Mouse (Mus musculus) 416B (cell line): Measurements from ENCODE around the gene Armc8.
"Not testable (repeated sequence)": the region's sequence is repeated elsewhere in the genome, so short reads cannot be mapped to it uniquely, and the experiment has no call there.

Experiments
- DNase-seq: peaks from one replicate; pipeline ENCODE4 v3.0.0; 2011; ENCODE audit warnings: low read depth

The Armc8 gene

DNA sequence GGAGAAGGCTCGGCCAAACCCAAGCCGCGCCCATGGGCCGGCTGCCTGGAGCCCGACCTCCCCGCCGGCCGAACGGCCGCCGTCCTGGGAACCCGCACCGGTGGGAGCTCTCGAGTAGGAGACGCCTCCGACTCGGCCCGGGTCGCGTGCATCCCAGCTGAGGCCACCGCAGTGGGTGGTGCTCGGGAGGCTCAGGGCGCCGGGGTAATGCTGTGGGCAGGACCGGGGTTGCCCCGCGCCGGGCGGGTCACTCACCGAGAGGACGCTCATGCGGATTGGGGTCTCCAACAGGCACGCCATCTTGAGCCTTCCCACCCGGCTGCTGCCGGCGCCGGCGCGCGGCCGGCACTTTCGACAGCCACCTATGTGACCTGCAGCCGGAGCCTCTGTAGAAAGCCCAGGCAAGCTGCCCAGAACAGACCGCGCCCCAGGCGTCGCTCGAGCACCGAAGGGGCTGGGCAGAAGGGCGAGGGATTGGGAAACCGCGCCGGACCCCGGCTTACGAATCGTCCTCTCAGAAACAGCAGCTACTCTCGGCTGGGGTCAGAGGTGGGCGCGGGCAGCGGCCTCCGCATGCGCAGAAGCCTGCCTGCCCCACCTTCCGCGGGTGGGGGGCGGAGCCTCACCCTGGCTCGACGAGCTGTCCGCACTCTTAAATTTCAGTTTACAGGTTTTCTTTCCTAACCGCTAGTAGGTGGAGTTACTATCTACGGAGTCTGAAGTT, at the start of gene Armc8:
Gene Armc8, minus strand, starts transcription at position 553 of the 724 bp plus-strand sequence.
- DNase-seq = peak; percentile 95

DNA sequence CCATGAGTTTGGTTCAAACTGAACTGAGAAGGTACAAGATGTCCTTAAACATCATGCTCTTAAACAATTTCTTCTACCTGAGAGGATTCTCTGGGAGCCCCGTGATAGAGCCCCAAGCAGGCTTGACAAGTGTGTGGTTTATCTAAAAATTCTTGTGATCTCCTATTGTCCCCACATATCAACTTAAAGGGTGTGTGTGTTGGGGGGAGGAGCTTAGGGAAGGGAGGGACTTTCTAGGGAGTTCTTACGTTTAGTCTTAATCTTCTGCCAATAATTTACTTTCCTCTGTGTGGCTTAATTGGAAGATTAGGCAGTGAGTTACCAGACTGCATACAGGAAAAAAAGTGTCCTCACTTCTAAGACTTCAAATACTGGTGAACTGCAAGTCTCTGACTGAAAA, 43.5 kb upstream of the Armc8 start, which contains the start of gene A4gnt:
Gene A4gnt, plus strand, starts transcription at position 301 of the 400 bp plus-strand sequence.
- no peak for DNase-seq

DNA sequence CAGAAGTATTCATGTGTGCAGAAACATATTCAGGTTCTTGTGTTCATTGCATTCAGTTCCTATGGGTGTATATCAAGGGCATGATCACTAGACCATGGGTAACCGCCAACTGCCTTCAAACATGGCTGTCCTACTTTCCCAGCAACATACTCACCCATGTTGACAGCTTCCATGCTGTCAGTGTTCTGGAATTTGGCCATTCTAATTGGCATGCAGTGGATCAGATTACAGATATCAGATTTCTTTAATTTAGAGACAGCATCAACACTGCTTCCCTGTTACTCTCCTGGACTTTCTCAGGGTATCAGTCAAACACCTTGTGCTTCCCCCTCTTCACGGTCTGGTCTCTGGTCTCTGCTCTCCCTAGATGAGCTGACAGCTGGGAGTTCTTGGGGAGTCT, 34.9 kb upstream of the Armc8 start:
- no peak for DNase-seq

DNA sequence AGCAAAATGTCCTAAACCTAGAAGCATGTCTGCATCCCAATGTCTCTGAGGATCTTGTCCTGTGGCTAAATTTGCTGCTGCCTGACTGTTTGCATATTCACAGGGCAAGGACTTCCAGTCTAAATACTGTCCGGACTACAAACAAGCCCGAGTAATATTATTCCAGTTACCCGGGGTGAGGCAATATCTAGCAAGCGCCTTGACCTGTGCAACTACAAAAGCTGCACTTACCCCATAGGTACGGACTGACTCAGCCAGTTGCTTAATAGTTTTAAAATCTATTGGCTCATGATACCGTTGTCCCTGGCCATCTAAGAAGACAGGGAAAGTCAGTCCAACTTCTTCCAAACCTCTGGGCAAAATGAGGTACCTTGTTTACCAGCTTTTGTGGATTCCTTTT, 30.4 kb upstream of the Armc8 start:
- not testable (repeated sequence) for DNase-seq

DNA sequence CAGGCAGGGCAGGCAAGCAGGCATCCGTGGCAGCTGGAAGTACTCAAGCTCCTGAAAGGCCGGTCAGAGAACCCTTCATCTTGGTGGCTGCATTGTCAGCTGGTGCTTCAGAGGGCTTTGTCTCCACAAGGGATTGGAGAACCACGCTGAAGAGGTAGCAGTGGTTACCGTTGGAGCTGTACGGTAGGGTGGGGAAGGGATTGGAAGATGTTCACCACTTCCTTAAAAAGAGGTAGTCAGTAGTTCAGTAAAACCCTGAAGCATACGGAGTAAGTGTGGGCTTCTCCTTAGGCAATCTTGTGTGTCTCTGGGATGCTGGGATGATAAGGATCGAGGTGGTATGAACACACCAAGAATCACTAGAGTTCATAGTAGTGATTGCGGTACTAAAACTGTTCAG, 22.4 kb upstream of the Armc8 start:
- no peak for DNase-seq

DNA sequence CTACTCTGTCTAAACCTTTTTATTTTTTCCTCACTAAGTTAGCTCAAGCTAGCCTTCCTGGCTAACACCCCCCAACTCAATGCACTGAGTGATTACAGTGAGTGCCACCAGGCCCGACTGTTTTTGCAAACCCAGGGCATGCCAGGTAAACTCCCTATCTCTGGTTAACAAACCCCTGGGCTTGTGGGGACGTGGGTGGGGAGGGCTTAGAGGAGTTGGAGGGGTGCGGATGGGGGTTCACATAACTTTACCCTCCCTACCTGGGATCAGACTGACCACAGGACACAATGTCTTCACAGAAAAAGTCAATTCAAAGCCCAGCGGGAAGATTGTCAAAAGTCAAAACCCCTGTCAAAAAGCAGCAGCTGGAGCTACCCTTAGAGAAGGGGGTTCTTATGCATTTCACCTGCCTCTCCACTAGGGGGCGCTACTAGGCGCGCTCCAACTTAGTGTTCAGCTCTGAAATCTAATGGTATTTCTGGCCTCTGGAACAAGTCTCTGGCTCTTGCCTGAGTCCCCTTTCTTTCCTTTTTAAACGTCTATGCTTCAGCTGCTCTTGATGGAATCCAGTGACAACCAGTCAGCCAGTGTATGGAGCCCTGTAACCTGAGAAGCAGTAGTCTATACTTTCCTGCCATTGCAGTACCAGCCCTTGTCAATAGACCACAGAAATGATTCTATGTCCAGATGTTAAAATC, 19.0 kb upstream of the Armc8 start:
- peak; percentile 55 for DNase-seq

DNA sequence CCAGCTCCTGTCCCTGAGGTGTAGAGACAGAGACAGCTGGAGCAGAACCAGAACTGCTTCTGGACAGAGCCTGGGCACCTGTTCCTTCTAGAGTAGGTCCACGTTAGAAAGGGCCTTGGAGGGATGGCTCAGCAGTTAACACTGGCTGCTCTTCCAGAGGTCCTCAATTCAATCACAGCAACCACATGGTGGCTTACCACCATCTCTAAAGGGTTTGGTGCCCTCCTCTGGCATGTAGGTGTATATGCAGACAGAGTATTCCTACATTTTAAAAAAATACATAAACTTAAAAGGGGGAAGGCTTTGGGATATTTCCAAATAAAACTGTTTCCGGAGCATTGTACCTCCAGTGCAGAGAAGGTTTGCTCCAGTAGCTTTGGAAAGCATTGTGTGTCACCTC, 12.0 kb upstream of the Armc8 start:
- peak; percentile 80 for DNase-seq

DNA sequence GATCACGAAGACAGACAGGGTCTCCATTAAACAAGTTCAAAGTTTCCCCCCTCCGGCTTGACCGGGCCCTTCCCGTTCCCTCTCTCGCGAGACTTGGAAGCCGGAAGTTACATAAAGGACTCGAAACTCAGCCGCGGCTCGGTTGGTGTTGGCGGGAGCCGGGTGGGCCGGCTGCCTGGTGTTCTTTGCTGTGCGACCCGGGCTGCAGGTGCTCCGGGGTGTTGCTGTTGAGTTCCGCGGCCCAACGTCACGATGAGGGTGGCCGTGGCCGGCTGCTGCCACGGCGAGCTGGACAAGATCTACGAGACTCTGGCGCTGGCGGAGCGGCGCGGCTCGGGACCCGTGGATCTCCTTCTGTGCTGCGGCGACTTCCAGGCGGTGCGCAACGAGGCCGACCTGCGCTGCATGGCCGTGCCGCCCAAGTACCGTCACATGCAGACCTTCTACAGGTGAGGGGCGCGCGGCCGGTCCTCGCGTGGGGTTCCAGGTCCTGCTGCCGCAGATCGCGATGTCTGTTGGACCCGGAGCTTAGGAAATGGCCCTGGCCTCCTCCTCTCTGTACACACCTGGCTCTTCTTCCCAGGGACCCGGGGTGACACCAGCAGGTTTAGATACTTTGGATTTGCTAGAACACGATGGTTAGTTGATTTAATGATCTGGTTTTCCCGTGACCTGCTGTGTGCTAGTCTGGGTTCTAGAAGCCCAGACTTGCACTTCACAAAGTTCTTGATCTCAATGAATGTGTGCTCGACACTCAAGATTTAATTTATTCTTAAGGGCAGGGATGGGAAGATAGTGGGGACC, 7.2 kb upstream of the Armc8 start, which contains the start of gene Dbr1:
Gene Dbr1, plus strand, starts transcription at position 123 of the 804 bp plus-strand sequence.
- peak; percentile 94 for DNase-seq

DNA sequence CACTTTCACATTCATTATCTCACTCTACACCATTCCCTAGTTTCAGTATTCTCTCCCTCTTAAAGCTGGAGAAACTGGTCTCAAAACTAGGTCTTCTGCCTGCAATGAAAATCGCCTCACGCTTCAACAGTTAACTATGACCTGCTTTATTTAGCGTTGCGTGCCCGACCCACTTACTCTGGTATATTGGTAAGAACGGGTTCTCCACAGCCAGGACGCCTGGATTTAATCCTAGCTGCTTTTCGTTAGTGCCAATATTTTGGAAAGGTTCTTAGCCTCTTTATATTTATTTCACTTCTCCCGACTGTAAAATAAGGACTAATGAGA, 335 bp upstream of the Armc8 start:
- no peak for DNase-seq

DNA sequence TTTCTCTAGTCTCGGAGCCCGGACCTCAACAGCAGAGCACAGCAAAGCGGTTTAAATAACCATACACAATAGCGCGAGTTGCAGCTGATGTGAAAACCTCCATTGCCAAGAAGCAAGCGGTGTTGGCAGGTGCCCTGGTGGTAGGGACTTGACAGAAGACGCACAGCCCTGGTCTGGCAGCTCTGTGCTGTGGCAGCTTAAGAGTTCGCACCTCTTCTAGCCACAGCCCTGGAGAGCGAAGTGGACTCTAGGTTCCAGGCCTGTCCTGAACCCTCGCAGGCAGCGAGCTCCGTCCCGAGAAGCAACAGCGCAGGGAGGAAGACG, 714 bp downstream of the Armc8 start:
- peak; percentile 60 for DNase-seq

DNA sequence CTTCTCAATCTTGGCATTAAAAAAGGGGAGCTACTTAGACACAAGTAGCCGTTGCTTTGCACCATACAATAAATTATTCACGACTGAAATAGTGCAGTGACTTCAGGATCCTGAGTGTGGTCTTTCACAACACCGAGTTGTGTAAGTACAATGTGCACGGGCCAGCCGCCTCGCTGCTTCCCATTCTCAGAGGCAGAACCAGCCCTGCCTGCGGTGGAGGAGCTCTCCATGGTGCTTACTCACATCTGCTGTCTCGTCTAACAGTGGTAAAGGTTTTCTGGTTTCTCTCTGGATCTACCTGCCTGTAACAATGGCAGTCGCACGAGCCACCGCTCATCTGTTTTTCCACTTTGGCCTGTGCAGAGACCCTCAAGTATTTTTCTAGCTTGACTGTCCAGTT, 5.0 kb downstream of the Armc8 start:
- DNase-seq = peak; percentile 89

DNA sequence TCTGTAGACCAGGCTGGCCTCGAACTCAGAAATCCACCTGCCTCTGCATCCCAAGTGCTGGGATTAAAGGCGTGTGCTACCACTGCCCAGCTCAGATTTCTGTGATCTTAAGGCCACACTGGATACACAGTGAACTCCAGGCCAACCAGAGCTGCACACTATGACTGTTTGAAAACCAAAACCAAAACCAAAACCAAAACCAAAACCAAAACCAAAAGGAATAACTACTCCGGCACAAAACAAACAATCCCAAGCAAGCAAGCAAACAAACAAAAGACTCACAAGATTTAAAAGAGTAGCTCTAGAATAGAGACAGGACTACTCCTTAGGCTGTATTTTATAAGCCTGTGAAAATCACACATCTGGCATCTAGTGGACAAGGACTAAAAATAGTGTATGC, 8.3 kb downstream of the Armc8 start:
- peak; percentile 29 for DNase-seq

DNA sequence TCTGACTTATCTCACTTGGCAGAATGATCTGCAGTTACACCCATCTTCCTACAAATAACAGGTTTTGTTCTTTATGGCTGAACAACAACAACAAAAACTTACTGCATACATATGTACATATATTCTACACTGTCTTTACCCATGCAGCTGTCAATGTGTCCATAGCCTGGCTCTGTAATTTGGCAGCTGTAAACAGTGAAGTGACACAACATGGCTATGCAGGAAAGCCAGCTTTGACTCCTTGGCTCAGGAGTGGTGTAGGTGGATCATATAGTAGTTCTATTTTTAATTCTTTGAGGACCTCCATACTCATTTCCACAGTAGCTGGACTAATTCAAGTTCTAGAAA, 9.2 kb downstream of the Armc8 start:
- DNase-seq = peak; percentile 42

DNA sequence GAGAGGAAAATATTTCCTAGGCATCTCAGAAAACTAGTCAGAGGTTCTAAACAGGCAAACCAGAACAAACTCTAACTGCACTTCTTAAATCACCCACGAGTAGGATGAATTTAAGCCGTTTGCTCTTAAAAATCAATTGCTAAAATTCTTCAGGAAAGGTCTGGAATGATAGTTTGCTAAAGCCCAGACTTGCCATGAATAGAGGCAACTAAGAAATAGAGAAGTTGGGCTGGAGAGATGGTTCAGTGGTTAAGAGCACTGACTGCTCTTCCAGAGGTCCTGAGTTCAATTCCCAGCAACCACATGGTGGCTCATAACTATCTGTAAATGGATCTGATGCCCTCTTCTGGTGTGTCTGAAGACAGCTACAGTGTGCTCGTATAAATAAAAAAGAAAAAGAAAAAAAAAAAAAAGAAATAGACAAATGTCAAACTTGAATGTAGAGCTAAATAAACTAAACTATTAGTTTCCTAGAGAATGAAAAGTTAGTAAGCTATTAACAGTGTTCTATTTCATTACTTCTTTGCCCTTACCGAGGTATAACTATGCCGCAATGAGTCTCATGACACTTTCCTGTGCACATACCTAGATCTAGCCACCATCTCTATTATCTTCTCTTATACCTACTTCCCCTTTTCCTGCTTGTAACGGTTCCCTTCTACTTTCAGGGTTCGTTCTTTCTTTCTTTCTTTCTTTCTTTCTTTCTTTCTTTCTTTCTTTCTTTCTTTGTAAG, 9.7 kb downstream of the Armc8 start:
- DNase-seq = peak; percentile 64

DNA sequence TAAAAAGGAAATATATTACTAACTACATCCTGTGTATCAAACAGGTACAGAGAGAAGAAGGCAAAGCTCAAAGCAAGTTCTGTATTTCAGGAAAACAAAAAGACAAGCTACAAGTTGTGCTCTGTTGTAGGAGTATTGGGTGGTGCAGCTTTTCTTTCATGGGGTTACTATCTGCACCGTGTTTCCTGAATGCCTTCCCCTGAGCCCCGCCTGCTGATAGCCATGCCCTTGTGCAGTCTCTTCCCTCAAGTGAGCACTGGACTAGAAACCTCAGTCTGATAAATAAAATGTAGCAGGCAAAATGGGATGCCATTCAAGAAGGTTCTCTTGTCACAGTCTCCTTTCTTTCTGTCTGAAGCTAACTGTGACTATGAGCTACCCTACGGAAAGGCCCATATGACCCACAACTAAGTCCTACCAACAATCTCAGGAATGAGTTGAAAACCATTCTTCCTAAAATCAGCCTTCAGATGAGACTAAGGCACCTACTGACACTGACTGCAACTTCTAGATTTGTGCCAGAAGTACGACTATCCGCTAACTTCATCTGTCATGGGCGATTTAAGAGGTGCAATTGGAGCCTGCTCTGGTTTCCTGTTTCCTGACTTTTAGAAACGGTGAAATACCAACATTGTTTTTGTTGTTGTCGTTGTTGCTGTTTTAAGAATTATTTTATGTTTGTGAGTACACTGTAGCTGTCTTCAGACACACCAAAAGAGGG, 11.0 kb downstream of the Armc8 start:
- DNase-seq = peak; percentile 51

DNA sequence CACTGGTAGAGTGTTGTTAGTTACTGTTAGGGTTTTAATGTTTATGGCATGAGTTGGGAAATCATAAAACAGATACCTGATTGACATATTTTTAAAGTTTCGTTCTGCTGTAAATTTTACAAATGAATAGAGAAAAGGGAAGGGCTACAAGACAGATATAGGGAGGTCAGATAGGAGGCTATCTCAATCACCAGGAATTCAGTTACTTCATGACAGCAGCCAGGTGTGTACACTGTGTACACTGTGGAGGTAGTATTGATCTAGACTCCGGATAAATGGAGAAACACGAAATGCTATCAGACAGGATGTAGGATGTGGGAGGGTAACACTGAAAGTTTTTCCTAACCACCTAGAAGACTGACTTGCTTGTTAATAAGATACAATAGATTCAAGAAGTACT, 13.4 kb downstream of the Armc8 start:
- no peak for DNase-seq

DNA sequence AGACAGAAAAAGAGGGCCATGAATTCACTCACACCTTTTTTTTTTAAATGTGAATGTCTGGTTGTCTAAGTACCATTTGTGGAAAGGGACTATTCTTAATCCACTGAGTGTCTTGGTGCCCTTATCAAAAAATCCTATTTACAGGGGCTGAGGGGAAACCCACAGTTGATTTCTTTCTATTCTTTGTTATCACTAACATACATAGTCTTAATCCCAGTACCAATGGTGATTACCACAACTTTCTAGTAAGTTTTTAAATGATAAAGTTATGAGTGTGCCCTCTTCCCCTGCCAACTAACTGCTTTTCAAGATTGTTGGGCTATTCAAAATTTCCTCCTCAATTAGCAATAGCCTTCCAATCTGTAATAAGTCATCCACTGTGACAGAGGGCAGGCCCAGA, 14.6 kb downstream of the Armc8 start:
- no peak for DNase-seq

DNA sequence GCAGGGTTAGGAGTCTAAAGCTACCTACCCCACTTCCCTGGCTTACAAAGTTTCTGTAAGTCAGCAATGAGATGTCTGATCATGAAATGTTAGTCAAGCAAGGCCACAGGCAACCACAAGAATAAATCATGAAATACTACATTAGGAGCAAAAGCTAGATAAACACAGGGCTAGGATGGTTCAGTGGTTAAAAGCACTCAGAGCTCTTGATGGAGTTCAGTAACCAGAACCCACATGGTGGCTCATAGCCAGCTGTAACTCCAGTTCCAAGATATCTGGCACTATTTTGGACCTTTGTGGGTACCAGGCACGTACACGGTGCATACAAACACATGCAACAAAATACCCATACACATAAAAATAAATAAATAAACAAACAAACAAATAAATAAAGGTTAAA, 15.7 kb downstream of the Armc8 start:
- peak; percentile 51 for DNase-seq

DNA sequence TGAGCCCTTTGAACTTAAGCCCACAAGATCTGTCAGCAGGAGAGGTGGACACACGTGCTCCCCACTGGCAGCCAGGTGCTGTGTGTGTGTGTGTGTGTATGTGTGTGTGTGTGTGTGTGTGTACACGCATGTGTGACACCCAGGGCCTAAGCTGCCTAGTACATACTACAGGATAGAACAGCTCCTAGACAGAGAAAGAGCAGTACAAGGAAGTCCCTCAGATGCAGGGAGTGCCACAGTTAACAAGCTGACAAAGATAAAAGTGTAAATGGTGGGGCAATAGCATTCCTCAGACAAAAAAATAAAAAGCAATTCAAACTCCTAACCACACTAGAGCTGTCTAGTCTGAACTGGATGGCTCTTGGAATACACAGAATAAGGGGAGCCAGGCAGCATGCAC, 16.6 kb downstream of the Armc8 start:
- no peak for DNase-seq

DNA sequence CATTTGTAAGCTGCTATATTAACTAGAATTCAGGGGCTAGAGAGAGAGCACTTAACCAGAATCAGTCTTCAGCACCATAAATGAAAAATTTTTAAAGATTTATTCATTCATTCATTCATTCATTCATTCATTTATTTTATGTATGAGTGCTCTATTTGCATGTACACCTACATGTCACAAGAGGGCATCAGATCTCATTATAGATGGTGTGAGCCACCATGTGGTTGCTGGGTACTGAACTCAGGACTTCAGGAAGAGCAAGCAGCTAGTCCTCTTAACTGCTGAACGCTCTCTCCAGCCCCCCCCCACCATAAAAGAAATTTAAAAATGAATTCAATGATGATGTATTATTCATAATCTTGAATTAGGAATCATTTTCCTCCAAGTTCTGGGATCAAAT, 22.4 kb downstream of the Armc8 start:
- peak; percentile 59 for DNase-seq

DNA sequence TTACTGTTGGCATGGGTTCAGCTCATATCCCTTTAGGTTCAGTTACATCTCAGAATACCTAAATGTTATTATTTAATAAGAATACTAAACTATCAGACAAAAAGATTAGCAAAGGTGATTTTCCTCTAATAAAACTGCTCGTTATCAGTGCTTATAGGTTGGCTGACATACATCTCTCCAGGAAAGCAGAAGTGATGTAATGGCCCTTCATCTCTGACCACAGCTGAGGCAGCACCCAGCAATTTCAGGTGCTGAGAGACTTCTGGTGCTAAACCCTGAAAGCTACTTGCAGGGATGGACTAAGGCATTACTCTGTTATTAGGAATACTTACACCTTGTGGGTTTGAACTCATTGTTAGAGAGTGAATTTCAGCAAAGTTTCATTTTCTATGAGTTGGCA, 36.8 kb downstream of the Armc8 start:
- no peak for DNase-seq

DNA sequence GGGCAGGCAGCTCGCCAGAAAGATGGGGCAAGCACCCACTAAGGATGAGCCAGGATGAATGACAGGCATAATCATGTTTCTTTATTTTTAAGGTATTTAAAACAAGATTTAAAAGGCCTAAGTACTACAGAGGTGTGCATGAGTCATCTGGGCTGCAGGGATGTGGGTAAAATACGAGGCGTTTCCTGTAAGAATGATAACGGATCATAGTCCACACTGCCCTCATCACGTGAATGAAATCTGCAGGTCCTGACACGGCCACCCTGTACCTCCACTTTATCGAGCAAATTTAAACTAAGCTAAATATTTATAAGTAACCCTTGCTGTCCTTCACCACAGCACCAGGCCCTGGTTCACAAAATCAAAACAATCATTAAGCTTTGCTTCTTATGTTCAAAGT, 62.8 kb downstream of the Armc8 start:
- peak; percentile 80 for DNase-seq
